Mouse (Mus musculus): ENCODE results near the gene Pik3ap1. TPM values are rescaled to one million over a fixed set of nuclear protein-coding genes. Genes with fewer than 3 reads are reported as not detected.
"Not testable (repeated sequence)": the region's sequence is repeated elsewhere in the genome, so short reads cannot be mapped to it uniquely, and the experiment has no call there.

The Pik3ap1 gene
- total and polyA plus RNA-seq, 3 experiments, result 26.7 to 106 (median 37.4) TPM

DNA sequence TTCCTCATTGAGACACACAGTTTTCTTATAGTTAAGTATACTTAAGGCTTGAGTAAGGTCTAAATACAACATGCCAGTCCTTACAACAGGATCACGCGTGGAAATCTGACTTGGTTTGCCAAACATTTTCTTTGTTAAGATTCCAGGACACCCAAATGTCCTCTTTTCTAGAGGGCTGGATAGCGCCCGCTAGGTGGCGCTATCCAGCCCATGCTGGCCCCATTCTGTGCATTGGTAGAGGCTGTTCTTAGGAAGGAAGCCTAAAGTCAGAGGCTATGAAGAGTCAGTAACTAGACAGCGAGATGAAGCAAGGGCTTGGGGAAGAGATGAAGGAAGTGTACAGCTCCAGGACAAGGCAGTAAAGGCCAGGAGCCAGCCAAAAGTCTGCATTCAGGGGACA lies 71.2 kb downstream of the Pik3ap1 start:
- Histone ChIP-seq H3K27ac (ENCODE audit: insufficient read depth, low read depth) (no peak overlapping the region), H3K4me1 (ENCODE audit: control insufficient read depth in 1 of 2, insufficient read depth in 2 of 2) (peaks cover 0 to 35% of the 10 kb centered on the region in 2 experiments; a peak in 3 of 4 replicates), H3K4me3 (replicated peaks in 1 of 3; ENCODE audit: low read depth in 2 of 3, low read length in 2 of 3, poor library complexity in 1 of 3) (no peak overlapping the region), H3K4me2 (ENCODE audit: insufficient read depth, low read depth, poor library complexity, severe bottlenecking) (no peak overlapping the region), H3K9ac (ENCODE audit: insufficient read depth, low read depth) (no peak overlapping the region), H3K9me3 (replicated peaks; ENCODE audit: low read length) (no peaks in the 10 kb centered on the region), H3K27me3 (replicated peaks) (no peaks in the 10 kb centered on the region), H3K79me2 (replicated peaks; ENCODE audit: control insufficient read depth, extremely low read depth, insufficient read depth, poor library complexity, severe bottlenecking) (no peaks in the 10 kb centered on the region), H3K36me3 (replicated peaks in 1 of 2; ENCODE audit: control insufficient read depth in 1 of 2, insufficient read depth in 1 of 2, low read length in 1 of 2) (peaks cover 47 to 91% of the 10 kb centered on the region in 2 experiments)
- dilution Hi-C loops (cut with MboI; ENCODE audit: extremely low pct_ligation_motif_present, extremely low pct_unique_long_range_greater_than_20kb, low sequenced_read_pairs) (no loop called here), in situ Hi-C loops (cut with MboI; ENCODE audit: low pct_ligation_motif_present, low pct_unique_long_range_greater_than_20kb, low sequenced_read_pairs) (loop anchor here (25.0 kb wide), 2 partner anchors 149 to 449 kb away; no protein-coding TSS in a partner anchor)
- peak; percentile 68 for TF ChIP-seq SMC3 (IDR thresholded peaks at IDR 0.05; ENCODE audit: low read depth, low read length)
- TF ChIP-seq ZKSCAN1 (IDR thresholded peaks at IDR 0.05; ENCODE audit: borderline replicate concordance, low read depth, low read length), result no peak
- TF ChIP-seq CTCF (conservative IDR thresholded peaks at IDR 0.05 in 1 of 2, IDR thresholded peaks at IDR 0.05 in 1 of 2; ENCODE audit: low read depth in 2 of 2, low read length in 2 of 2), result peak; percentile 54 to 77; a peak in 3 of 4 replicates
- TF ChIP-seq RAD21 (IDR thresholded peaks at IDR 0.05; ENCODE audit: low read depth, low read length), result peak; percentile 53
- DNase-seq (ENCODE audit: extremely low read depth), result no peak

DNA sequence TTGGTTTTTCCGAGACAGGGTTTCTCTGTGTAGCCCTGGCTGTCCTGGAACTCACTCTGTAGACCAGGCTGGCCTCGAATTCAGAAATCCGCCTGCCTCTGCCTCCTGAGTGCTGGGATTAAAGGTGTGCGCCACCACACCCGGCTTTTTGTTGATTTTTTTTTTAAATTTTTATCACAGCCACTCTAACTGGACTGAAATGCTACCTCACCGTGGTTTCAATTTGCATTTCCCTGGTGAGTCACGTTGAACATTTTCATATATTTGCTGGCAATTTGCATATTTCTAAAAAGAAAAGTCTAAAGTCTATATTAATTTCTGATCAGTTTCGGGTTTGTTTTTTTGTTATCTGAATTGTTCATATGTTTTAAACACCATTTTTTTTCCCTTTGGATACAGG lies 72.3 kb downstream of the Pik3ap1 start:
- dilution Hi-C loops (cut with MboI; ENCODE audit: extremely low pct_ligation_motif_present, extremely low pct_unique_long_range_greater_than_20kb, low sequenced_read_pairs); DNase-seq (ENCODE audit: extremely low read depth); H3K4me2 ChIP-seq (ENCODE audit: insufficient read depth, low read depth, poor library complexity, severe bottlenecking); H3K9ac ChIP-seq (ENCODE audit: insufficient read depth, low read depth); H3K27me3 ChIP-seq (replicated peaks); H3K27ac ChIP-seq (ENCODE audit: insufficient read depth, low read depth); H3K9me3 ChIP-seq (replicated peaks; ENCODE audit: low read length); H3K4me3 ChIP-seq (replicated peaks in 1 of 3; ENCODE audit: low read depth in 2 of 3, low read length in 2 of 3, poor library complexity in 1 of 3); H3K79me2 ChIP-seq (replicated peaks; ENCODE audit: control insufficient read depth, extremely low read depth, insufficient read depth, poor library complexity, severe bottlenecking): not testable (repeated sequence)
- in situ Hi-C loops (cut with MboI; ENCODE audit: low pct_ligation_motif_present, low pct_unique_long_range_greater_than_20kb, low sequenced_read_pairs), result loop anchor here (25.0 kb wide), 2 partner anchors 150 to 450 kb away; no protein-coding TSS in a partner anchor
- H3K36me3 ChIP-seq (replicated peaks in 1 of 2; ENCODE audit: control insufficient read depth in 1 of 2, insufficient read depth in 1 of 2, low read length in 1 of 2), result peaks cover 50 to 91% of the 10 kb centered on the region in 2 experiments
- peaks cover 0 to 25% of the 10 kb centered on the region in 2 experiments; a peak in 3 of 4 replicates for H3K4me1 ChIP-seq (ENCODE audit: control insufficient read depth in 1 of 2, insufficient read depth in 2 of 2)
- TF ChIP-seq BHLHE40 (IDR thresholded peaks at IDR 0.05; ENCODE audit: low read depth, low read length), result peak; percentile 53; the same call in 1 of the 2 replicates
- TF ChIP-seq ZNF384 (IDR thresholded peaks at IDR 0.05; ENCODE audit: low read depth, low read length), result peak; percentile 46

GRCm38 (mm10) chr19:41312027-41312426 lies 72.9 kb downstream of the Pik3ap1 start:
- in situ Hi-C loops (cut with MboI; ENCODE audit: low pct_ligation_motif_present, low pct_unique_long_range_greater_than_20kb, low sequenced_read_pairs), result loop anchor here (25.0 kb wide), 2 partner anchors 150 to 450 kb away; no protein-coding TSS in a partner anchor
- no peak overlapping the region for H3K9ac ChIP-seq (ENCODE audit: insufficient read depth, low read depth)

More at GRCm38 (mm10) chr19:41312027-41312426, 72.9 kb downstream of the Pik3ap1 start:
- no peak for DNase-seq (ENCODE audit: extremely low read depth)
- Histone ChIP-seq H3K9me3 (replicated peaks; ENCODE audit: low read length) (no peaks in the 10 kb centered on the region), H3K79me2 (replicated peaks; ENCODE audit: control insufficient read depth, extremely low read depth, insufficient read depth, poor library complexity, severe bottlenecking) (0 out of 2 replicates have a peak, but pooled peaks cover 2% of the 10 kb centered on the region), H3K4me3 (replicated peaks in 1 of 3; ENCODE audit: low read depth in 2 of 3, low read length in 2 of 3, poor library complexity in 1 of 3) (no peak overlapping the region), H3K4me2 (ENCODE audit: insufficient read depth, low read depth, poor library complexity, severe bottlenecking) (no peak overlapping the region), H3K27ac (ENCODE audit: insufficient read depth, low read depth) (no peak overlapping the region), H3K36me3 (replicated peaks in 1 of 2; ENCODE audit: control insufficient read depth in 1 of 2, insufficient read depth in 1 of 2, low read length in 1 of 2) (peaks cover 49 to 91% of the 10 kb centered on the region in 2 experiments), H3K27me3 (replicated peaks) (no peaks in the 10 kb centered on the region), H3K4me1 (ENCODE audit: control insufficient read depth in 1 of 2, insufficient read depth in 2 of 2) (peaks cover 0 to 23% of the 10 kb centered on the region in 2 experiments; a peak in 2 of 4 replicates)
- no peak for TF ChIP-seq CTCF (conservative IDR thresholded peaks at IDR 0.05 in 1 of 2, IDR thresholded peaks at IDR 0.05 in 1 of 2; ENCODE audit: low read depth in 2 of 2, low read length in 2 of 2)
- TF ChIP-seq ZNF384 (IDR thresholded peaks at IDR 0.05; ENCODE audit: low read depth, low read length), result no peak
- no peak for TF ChIP-seq USF2 (conservative IDR thresholded peaks at IDR 0.05; ENCODE audit: low read depth, low read length)
- no peak for TF ChIP-seq BHLHE40 (IDR thresholded peaks at IDR 0.05; ENCODE audit: low read depth, low read length)
- TF ChIP-seq EP300 (IDR thresholded peaks at IDR 0.05; ENCODE audit: low read length), result no peak
- no peak for TF ChIP-seq JUN (IDR thresholded peaks at IDR 0.05; ENCODE audit: insufficient read depth, low read depth, low read length)
- dilution Hi-C loops (cut with MboI; ENCODE audit: extremely low pct_ligation_motif_present, extremely low pct_unique_long_range_greater_than_20kb, low sequenced_read_pairs), result no loop called here

All from CH12.LX (cell line).